Mouse (Mus musculus) thymus, adult 18-20 months (tissue): ENCODE measurements around the gene Ing4.
"Not testable (repeated sequence)": the region's sequence is repeated elsewhere in the genome, so short reads cannot be mapped to it uniquely, and the experiment has no call there.

Experiments used
- DNase-seq, 2 experiments: peaks; one replicate each; pipeline ENCODE4 v3.0.0; 2022; ENCODE audit warnings: mixed read lengths in 2 of 2

Ing4 gene

GRCm38 (mm10) chr6:125042081-125042480 is 2.5 kb downstream of the Ing4 start:
- no peak for DNase-seq

- DNase-seq = peak in 1 of 2 experiments; percentile 44
Observed at GRCm38 (mm10) chr6:125046691-125047090, 7.1 kb downstream of the Ing4 start.

- no peak for DNase-seq
Observed at GRCm38 (mm10) chr6:125049678-125050077, 10.1 kb downstream of the Ing4 start, which contains the start of gene Acrbp. Gene Acrbp (plus strand): TSS chr6:125049689.

GRCm38 (mm10) chr6:125051237-125051636 is 11.7 kb downstream of the Ing4 start:
- no peak for DNase-seq

- no peak for DNase-seq
Observed at GRCm38 (mm10) chr6:125061493-125061892, 21.9 kb downstream of the Ing4 start.

GRCm38 (mm10) chr6:125062511-125062910 is 23.0 kb downstream of the Ing4 start:
- no peak for DNase-seq

- DNase-seq = no peak
Observed at GRCm38 (mm10) chr6:125063906-125064305, 24.3 kb downstream of the Ing4 start.

GRCm38 (mm10) chr6:125065223-125065622 is 25.7 kb downstream of the Ing4 start:
- not testable (repeated sequence) for DNase-seq

GRCm38 (mm10) chr6:125067571-125067995 is 28.0 kb downstream of the Ing4 start, which contains the start of gene Lpar5:
Gene Lpar5 (plus strand): TSS chr6:125067920.
- no peak for DNase-seq

- DNase-seq = peak; percentile 54 to 64
Observed at GRCm38 (mm10) chr6:125071170-125071895, 31.8 kb downstream of the Ing4 start.

- DNase-seq = peak in 1 of 2 experiments; percentile 48
Observed at GRCm38 (mm10) chr6:125071896-125072279, 32.3 kb downstream of the Ing4 start.

GRCm38 (mm10) chr6:125073825-125074224 is 34.3 kb downstream of the Ing4 start:
- no peak for DNase-seq

- DNase-seq = no peak
Observed at GRCm38 (mm10) chr6:125081394-125081793, 41.8 kb downstream of the Ing4 start.

- no peak for DNase-seq
Observed at GRCm38 (mm10) chr6:125081797-125082560, 42.4 kb downstream of the Ing4 start.

- no peak for DNase-seq
Observed at GRCm38 (mm10) chr6:125082801-125083386, 43.3 kb downstream of the Ing4 start.

- DNase-seq = no peak
Observed at GRCm38 (mm10) chr6:125084424-125084823, 44.9 kb downstream of the Ing4 start.

- no peak for DNase-seq
Observed at GRCm38 (mm10) chr6:125087937-125088336, 48.4 kb downstream of the Ing4 start.

GRCm38 (mm10) chr6:125088561-125089321 is 49.2 kb downstream of the Ing4 start:
- DNase-seq = peak in 1 of 2 experiments; percentile 44

GRCm38 (mm10) chr6:125089521-125090321 is 50.2 kb downstream of the Ing4 start:
- DNase-seq = peak; percentile 70 to 81

- DNase-seq = no peak
Observed at GRCm38 (mm10) chr6:125090341-125091085, 51.0 kb downstream of the Ing4 start.

GRCm38 (mm10) chr6:125092372-125092771 is 52.8 kb downstream of the Ing4 start:
- DNase-seq = no peak
